Mouse (Mus musculus): ENCODE measurements at regions not wholly inside any gene's neighbourhood (a gene's known extent, or its start where the extent isn't known, plus 50 kb on each side); places are given as distances from the start of the nearest gene placed in this dataset.
A peak's percentile ranks its signal among the peaks of the same experiment; 100 is the strongest.
"Not testable (repeated sequence)": the region's sequence is repeated elsewhere in the genome, so short reads cannot be mapped to it uniquely, and the experiment has no call there.

GRCm38 (mm10) chr7:73611866-73612751 lies 70.5 kb upstream of the Chd2 start:
- no peak for DNase-seq (ENCODE audit: extremely low read depth, insufficient read length, low spot score)

- no peak for DNase-seq (ENCODE audit: extremely low read depth, insufficient read length, low spot score)
Observed at GRCm38 (mm10) chr7:73608804-73609275, 67.2 kb upstream of the Chd2 start.

GRCm38 (mm10) chr7:73608070-73608803 lies 66.6 kb upstream of the Chd2 start:
- DNase-seq (ENCODE audit: extremely low read depth, insufficient read length, low spot score), result no peak

GRCm38 (mm10) chr7:73607450-73608005 lies 65.9 kb upstream of the Chd2 start:
- peak; percentile 23 for DNase-seq (ENCODE audit: extremely low read depth, insufficient read length, low spot score)

- peak; percentile 98 for DNase-seq (ENCODE audit: extremely low read depth, insufficient read length, low spot score)
Observed at GRCm38 (mm10) chr7:73606677-73607449, 65.2 kb upstream of the Chd2 start.

GRCm38 (mm10) chr7:73604597-73604996 lies 63.0 kb upstream of the Chd2 start:
- no peak for DNase-seq (ENCODE audit: extremely low read depth, insufficient read length, low spot score)

- no peak for DNase-seq (ENCODE audit: extremely low read depth, insufficient read length, low spot score)
Observed at GRCm38 (mm10) chr7:73602815-73603551, 61.4 kb upstream of the Chd2 start.

- DNase-seq (ENCODE audit: extremely low read depth, insufficient read length, low spot score), result no peak
Observed at GRCm38 (mm10) chr7:73601336-73601735, 59.7 kb upstream of the Chd2 start.

- no peak for DNase-seq (ENCODE audit: extremely low read depth, insufficient read length, low spot score)
Observed at GRCm38 (mm10) chr7:73600776-73601175, 59.1 kb upstream of the Chd2 start.

GRCm38 (mm10) chr7:73600003-73600385 lies 58.4 kb upstream of the Chd2 start:
- DNase-seq (ENCODE audit: extremely low read depth, insufficient read length, low spot score), result not testable (repeated sequence)

GRCm38 (mm10) chr7:73599354-73600002 lies 57.8 kb upstream of the Chd2 start:
- no peak for DNase-seq (ENCODE audit: extremely low read depth, insufficient read length, low spot score)

- no peak for DNase-seq (ENCODE audit: extremely low read depth, insufficient read length, low spot score)
Observed at GRCm38 (mm10) chr7:73597968-73598367, 56.3 kb upstream of the Chd2 start.

- DNase-seq (ENCODE audit: extremely low read depth, insufficient read length, low spot score), result no peak
Observed at GRCm38 (mm10) chr7:73596866-73597840, 55.5 kb upstream of the Chd2 start.

GRCm38 (mm10) chr7:73596415-73596814 lies 54.8 kb upstream of the Chd2 start:
- DNase-seq (ENCODE audit: extremely low read depth, insufficient read length, low spot score), result no peak

GRCm38 (mm10) chr7:73595860-73596259 lies 54.2 kb upstream of the Chd2 start:
- peak; percentile 11 for DNase-seq (ENCODE audit: extremely low read depth, insufficient read length, low spot score)

- DNase-seq (ENCODE audit: extremely low read depth, insufficient read length, low spot score), result peak; percentile 94
Observed at GRCm38 (mm10) chr7:73595140-73595825, 53.7 kb upstream of the Chd2 start.

- no peak for DNase-seq (ENCODE audit: extremely low read depth, insufficient read length, low spot score)
Observed at GRCm38 (mm10) chr7:73594492-73595139, 53.0 kb upstream of the Chd2 start.
